Mouse (Mus musculus): ENCODE data around the gene Spag8.
A peak's percentile ranks its signal among the peaks of the same experiment; 100 is the strongest.

Gene Spag8

DNA sequence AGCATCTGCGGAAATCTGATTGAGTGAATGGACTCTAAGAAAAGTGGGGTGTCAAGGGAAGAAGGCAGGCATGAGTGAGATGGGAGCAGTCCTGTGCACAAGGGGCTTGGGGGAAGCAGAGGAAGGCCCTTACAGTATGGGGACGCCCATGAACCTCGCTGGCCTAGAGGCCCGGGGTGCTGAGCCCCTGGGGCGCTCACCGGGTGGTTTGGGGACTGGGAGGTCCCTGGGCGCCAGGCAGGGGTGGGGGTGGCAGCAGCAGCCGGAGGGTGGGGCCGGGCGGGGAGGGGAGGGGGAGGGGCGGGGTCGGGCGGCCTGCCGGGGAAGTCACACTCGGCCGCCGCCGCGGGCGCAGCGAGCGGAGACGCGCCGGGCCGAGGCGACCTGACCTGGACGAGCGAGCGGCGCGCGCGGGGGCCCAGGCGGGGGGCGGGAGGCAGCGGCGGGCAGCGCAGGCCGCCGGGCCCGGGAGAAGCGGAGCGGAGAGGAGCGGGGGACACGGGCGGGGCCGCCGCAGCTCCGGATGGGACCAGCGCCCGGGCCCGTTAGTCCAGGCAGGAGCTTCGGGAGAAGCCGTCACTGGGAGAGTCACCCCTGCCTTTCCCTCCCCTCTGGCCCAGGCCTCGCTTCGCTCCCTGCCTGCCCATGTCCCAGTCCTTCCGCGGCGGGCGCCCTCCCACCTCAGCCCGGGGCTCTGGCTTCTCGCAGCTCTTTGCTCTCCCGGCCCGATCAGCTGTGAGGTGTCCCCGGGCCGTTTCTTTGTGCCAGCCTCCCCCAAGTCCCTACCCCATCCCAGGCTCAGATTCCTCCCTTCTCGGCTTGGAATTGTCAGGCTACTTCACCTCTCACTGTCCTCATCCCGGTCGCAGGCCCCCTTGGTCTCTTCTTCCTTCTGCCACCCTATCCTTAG, 22.1 kb downstream of the Spag8 start, which contains the start of gene Npr2:
Gene Npr2, plus strand, starts transcription at position 890 of the 910 bp plus-strand sequence.
- TF ChIP-seq GATA4 (IDR thresholded peaks at IDR 0.05; ENCODE audit: insufficient replicate concordance, low read length), result no peak

DNA sequence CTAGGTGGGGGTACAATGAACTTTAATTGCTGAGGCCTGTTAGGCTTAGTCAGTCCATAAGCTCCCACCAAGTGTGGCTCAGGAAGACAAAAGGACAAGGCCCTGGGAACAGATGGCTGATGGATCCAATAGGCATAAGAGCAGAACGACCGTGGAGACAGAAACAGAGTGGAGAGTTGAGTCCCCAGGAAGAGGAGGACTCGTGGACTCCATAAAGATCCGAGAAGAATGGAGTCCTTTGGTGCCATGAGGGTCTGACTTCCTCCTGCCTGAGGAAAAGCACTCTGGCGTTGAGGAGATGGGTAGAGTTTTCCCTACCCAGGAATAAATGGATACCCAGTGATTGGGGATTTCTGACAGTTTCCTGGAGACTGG, 22.7 kb downstream of the Spag8 start:
- TF ChIP-seq GATA4 (IDR thresholded peaks at IDR 0.05; ENCODE audit: insufficient replicate concordance, low read length), result no peak

DNA sequence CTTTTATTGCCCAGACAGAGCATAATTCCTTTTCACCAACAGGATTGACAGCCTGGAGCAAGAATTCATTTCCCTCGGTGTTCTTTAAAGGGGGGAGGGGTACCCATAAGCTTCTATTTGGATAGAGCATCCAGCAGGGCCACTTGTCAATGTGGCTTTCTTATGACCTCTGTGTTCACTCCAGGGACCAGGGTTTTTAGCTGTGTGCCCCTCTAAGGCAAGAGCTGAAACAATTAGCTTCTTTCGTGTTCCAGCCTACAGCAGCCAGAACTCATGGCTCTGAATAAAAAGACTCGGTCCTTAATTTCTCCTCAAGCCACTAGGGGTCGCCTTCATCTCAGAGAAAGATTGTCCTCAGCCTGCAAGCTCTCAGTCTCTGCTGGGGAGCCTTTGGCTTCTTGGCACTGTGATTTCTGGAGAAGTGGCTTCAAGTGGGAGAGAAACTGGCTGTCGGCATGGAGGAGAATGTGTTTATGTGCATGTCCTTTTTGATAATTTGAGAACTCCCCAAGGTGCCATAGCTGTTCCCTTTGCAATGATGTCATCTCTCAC, 23.3 kb downstream of the Spag8 start:
- no peak for TF ChIP-seq GATA4 (IDR thresholded peaks at IDR 0.05; ENCODE audit: insufficient replicate concordance, low read length)

DNA sequence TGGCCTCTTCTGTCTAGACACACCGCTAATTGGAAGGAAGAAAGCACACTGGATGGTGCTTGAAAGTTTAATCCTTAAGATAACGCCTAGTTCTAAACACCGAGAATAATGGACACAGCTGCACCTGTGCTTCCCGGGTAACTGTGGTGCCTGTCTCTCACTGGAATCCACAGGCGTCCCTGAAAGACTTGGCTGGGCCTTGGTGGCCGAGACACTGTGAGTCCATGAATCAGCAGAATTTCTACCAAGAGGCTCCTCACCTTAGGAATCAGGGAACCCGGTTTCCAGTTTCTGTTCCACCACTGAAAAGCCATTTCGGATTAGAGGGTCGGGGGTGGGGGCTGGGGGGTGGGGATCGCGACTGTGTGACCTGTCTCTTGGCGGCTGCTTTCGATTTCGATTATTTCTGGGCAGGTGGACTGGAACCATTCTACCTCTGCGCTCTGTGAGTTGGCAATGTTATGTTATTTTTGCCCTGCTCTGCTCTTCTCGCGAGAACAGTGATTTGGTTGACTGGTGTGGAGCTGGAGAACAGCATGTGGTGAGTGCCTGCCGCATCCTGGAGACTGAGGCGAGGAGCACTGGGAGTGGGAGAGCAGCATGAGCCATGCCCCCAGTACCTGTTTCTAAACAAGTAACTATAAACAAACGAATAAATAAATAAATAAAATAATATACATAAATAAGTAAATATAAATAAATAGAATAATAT, 24.1 kb downstream of the Spag8 start:
- no peak for TF ChIP-seq GATA4 (IDR thresholded peaks at IDR 0.05; ENCODE audit: insufficient replicate concordance, low read length)

DNA sequence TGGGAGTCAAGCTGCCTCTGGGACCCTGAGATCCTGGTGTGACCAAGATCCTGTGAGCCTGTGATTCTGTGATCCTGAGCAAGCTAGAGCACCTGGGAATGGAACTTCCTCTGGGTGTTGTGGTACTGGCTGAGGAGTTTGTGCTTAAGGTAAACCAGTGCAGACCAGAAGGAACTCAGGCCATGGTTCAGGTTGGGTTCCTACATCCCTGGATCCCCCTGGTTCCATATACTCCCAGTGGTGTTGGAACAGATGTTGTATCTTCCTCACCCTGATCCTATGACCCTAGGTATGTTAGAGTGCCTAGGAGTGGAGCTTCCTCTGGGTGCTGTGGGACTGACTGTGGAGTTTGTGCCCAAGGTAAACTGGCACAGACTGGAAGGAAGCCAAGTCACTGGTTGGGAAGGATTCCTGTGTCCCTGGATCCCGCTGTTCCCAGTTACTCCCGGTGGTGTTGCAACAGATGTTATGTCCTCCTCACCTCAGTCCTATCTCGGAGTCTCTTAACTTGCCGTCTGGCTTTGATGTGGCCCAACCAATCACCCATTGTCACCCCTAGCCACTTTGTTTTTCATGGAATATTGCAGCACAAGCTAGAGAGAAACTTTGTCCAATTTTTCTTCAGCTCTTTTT, 33.1 kb downstream of the Spag8 start:
- peak; percentile 51; the same call in 1 of the 2 replicates for TF ChIP-seq GATA4 (IDR thresholded peaks at IDR 0.05; ENCODE audit: insufficient replicate concordance, low read length)

DNA sequence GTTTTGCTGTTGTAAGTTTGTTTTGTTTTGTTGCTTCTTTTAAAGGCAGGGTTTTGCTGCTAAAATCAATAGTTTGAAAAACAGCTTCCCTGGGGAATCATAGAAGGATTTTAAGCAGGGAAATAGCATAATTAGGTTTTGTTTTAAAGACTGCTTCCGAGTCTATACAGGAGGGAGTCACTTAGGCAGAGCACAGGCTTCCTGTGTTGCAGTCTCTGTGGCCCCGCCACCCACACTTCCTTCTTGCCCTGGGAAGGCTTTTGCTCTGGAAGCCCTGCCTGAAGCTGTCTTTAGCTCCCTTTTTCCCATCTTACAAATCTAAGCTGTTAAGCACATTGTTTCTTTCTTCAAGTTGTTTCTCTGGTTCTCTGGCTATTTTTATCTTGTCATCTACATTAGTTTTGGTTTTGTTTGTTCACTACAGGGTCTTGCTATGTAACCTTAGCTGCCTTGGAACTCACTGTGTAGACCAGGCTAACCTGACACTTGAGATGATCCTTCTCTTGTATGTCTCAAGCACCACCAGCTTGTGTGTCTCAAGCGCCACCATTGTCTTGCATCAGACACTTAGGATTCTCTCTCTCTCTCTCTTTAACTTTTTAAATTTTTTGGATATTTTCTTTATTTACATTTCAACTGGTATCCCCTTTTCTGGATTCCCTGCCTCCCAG, 40.2 kb downstream of the Spag8 start:
- TF ChIP-seq GATA4 (IDR thresholded peaks at IDR 0.05; ENCODE audit: insufficient replicate concordance, low read length), result no peak

DNA sequence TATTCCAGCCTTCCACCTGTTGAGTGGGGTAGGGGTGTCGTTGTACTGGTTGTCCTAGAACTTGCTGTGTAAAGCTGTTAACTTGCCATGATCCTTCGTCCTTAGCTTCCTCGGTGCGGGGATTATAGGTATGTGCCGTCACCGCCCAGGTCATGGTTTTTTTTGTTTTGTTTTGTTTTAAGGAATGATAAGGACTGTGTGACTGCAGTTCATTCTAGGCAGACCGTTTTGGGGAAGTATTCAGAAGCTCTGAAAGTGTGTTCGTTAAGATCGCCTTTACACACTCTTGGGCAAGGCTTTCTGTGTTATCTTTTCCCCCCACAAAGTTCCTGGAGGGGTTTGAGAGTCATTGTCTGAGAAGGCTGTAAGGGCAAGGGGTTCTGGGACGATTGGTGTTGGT, 40.9 kb downstream of the Spag8 start:
- TF ChIP-seq GATA4 (IDR thresholded peaks at IDR 0.05; ENCODE audit: insufficient replicate concordance, low read length), result no peak

DNA sequence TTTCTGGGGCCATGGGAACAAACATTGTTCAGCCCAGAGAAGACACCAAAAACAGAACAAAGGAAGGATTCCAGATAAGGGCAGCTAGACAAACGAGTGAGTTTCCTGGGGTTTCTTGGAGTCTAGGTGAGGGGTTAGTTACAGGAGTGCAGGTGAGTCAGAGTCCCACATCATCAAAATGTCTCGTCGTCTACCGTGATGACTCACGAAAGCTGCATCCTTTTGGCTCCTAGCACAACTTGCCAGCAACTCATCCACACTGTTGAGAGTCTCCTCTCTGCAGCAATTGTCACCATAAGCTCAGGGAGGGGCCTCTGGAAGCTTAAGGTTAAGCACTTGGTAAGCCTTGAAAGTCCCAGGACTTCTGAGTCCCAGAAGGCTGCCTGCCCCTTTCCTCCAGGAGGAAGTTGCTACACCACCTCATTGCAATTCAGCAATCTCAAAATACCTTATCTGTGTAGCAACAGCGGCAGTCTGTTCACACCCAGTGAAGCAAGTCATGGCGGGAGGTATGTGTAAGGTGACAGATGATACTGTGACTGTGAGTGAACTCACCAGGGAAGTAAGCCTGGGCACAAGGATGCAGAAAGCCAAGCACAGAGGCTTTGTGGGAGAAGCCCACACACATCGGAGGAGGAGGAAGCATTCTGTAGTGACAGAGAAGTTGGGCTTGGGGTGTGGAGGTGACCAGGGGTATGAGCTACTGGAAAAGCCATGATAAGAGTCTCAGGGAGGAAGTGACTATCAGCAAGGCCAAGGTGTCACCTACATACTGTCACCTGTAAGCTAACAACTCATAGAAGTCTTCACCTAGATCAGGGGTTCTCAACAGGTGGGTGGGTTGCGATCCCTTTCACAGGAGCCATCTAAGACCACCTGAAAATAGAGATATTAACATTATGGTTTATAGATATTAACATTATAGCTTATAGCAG, 48.4 kb downstream of the Spag8 start:
- TF ChIP-seq GATA4 (IDR thresholded peaks at IDR 0.05; ENCODE audit: insufficient replicate concordance, low read length), result no peak

DNA sequence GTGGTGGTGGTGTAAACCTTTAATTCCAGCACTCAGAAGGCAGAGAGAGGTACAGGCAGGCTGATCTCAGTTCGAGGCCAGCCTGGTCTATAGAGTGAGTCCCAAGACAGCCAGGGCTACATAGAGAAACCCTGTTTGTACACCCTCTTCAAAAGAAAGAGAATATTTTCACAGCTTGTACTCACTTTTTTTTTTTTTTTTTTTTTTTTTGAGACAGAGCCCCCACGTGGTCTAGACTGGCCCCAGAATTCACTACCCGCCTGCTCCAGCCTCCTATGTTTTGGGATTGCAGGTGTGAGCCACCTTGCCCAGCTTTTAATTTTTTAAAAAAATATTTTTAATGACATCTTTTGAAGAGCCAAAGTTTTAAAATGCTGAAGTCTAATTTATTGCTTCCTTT, 49.3 kb downstream of the Spag8 start:
- TF ChIP-seq GATA4 (IDR thresholded peaks at IDR 0.05; ENCODE audit: insufficient replicate concordance, low read length), result no peak
